1 mouse cellular context compared by ENCODE assay signal in the genomic region with DNA sequence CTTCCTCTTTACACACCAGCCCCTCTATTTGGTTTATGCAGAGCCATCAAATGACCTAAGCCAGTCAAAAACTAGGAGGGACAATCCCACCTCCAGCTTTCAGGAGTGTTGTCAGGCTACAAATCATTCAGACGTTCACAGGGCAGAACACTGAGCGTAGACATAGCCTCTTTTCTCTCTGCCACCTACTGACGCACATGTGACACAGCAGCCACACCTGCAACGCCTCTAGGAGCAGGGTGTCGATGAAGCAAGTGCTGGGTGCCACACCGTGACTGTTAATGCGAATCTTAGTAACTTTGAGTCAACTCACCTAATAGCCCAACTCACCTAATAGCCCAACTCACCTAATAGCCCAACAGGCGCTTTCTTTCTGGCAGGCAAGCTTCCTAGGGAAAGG.
A peak's percentile ranks its signal among the peaks of the same experiment; 100 is the strongest.
TF ChIP-seq lines count a peak whose summit lies in the region.

No protein-coding gene starts in this region.

TF ChIP-seq in MEL, 35 proteins besides CTCF, POLR2A, EP300 and RAD21:
- TF ChIP-seq ZC3H11A (IDR thresholded peaks at IDR 0.05; ENCODE audit: low read depth, low read length) (no peak), MXI1 (IDR thresholded peaks at IDR 0.05; ENCODE audit: low read depth, low read length) (peak; percentile 86), POLR2AphosphoS2 (IDR thresholded peaks at IDR 0.05; ENCODE audit: low read length) (peak; percentile 43; the same call in 1 of the 2 replicates), HCFC1 (IDR thresholded peaks at IDR 0.05; ENCODE audit: low read depth, low read length) (0 out of 2 replicates have a peak, but pooled peaks have one; percentile 16), ELF1 (IDR thresholded peaks at IDR 0.05; ENCODE audit: low read depth, low read length) (no peak), MAX (IDR thresholded peaks at IDR 0.05; ENCODE audit: low read length) (peak; percentile 82), SIN3A (IDR thresholded peaks at IDR 0.05; ENCODE audit: low read length) (peak; percentile 47; the same call in 1 of the 2 replicates), USF1 (IDR thresholded peaks at IDR 0.05; ENCODE audit: low read depth, low read length) (peak; percentile 66), CHD1 (IDR thresholded peaks at IDR 0.05; ENCODE audit: low read depth, low read length) (peak; percentile 90; the same call in 1 of the 2 replicates)
